Mouse (Mus musculus) bone marrow macrophage, adult 2 months (primary cell): ENCODE measurements around the gene Grn. TPM values are rescaled to one million over a fixed set of nuclear protein-coding genes. Genes with fewer than 3 reads are reported as not detected.
"Not testable (repeated sequence)": the region's sequence is repeated elsewhere in the genome, so short reads cannot be mapped to it uniquely, and the experiment has no call there.

Source experiments
- H3K27ac ChIP-seq: 2 replicates; pipeline ENCODE4 v1.5.1; 2012; ENCODE audit warnings: low read depth, low read length; ENCODE audit not compliant: insufficient read depth
- H3K4me1 ChIP-seq: 2 replicates; pipeline ENCODE4 v1.6.1; 2012; ENCODE audit warnings: low read length; ENCODE audit not compliant: control insufficient read depth, insufficient read depth
- H3K4me3 ChIP-seq: 2 replicates; pipeline ENCODE4 v1.5.1; 2012; ENCODE audit warnings: mild to moderate bottlenecking, low read length, moderate library complexity; ENCODE audit not compliant: insufficient read depth
- CTCF ChIP-seq: IDR thresholded peaks from 2 replicates; pipeline ENCODE4 v1.5.1; 2012; ENCODE audit warnings: low read depth, mild to moderate bottlenecking, low read length, moderate library complexity
- POLR2A ChIP-seq: IDR thresholded peaks from 2 replicates; pipeline ENCODE4 v1.6.1; 2012; ENCODE audit warnings: mild to moderate bottlenecking, low read depth, low read length, borderline replicate concordance
- polyA plus RNA-seq: library from polyadenylated mRNA; stranded (reverse); fragments of >200 nt; gene quantifications from 2 replicates; pipeline ENCODE4 v1.2.4, GENCODE M21; 2012; ENCODE audit not compliant: missing spikeins, insufficient read depth, insufficient read length

The Grn gene
- polyA plus RNA-seq, 1 experiment = 2,101 TPM

DNA sequence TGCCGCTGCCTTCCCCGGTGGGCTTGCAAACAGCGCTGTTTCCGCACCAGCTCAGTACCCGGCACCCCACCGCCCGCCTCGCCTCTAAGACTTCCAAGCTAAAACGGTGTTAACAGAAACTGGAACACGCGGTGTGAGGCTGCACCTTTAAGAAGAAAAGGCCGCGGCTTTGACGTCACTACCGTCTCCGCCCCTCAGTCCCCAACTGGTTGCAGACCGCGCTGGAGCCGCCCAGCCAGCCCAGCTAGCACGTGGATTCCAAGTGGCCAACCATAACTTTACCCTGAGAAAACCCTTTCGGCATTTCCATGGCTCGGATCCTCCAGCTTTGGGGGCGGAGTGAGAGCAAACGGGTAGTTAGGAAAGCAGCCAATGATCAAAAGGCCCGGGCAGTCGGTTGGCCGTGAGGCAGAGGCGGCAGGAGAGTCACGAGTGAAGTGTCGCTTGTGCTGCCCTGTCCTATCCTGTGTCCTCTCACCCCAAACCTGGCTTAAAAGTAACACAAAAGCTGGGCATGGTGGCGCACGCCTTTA, 21.7 kb upstream of the Grn start:
- H3K4me3 ChIP-seq = peak overlapping the region; percentile 77
- TF ChIP-seq CTCF = no peak
- no peak for TF ChIP-seq POLR2A
- peaks cover 21% of the 10 kb centered on the region for H3K4me1 ChIP-seq

DNA sequence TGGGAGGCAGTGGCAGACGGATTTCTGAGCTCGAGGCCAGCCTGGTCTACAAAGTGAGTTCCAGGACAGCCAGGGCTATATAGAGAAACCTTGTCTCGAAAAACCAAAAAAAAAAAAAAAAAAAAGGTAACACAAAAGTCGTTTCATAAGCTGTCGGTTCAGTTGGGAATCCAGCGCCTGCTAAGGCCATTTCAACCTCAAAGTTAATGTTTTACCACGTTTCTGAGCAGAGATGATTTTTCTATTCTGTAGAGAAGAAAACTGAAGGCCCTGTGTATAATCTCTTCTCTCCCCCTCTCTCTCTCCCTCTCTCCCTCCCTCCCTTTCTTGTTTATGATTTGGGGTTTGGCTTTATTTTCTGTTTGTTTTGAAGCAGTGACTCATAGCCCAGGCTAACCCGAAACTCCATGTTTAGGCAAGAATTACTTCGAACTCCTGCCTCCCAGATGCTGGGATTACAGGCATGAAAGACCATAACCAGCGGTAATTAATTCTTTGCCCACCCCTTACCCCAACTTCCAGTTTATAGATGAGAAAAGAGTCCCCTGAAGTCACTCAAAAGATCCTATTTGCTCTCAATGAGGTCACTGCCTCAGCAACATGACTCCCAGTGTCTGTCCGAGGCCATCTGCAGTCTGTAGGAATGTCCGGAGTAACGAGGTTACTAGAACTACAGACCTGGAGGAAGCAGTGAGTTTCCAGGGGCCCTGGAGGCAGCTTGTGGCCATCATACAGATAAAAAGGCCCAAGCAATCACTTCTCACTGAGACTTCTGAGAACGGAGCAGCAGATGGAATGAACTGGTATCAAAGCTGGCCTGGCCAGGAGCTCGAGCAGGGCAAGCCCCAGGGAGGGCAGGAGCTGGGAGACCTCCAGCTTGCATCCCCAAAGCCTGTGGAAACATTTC, 21.0 kb upstream of the Grn start:
- TF ChIP-seq POLR2A (no peak), CTCF (no peak)
- Histone ChIP-seq H3K4me3 (peak overlapping the region; percentile 45), H3K27ac (peak overlapping the region; percentile 82), H3K4me1 (peaks cover 25% of the 10 kb centered on the region)

More for the DNA sequence above, 21.7 kb upstream of the Grn start:
- peak overlapping the region; percentile 86 for H3K27ac ChIP-seq

GRCm38 (mm10) chr11:102409795-102410330, 20.3 kb upstream of the Grn start:
- H3K4me1 ChIP-seq = peaks cover 25% of the 10 kb centered on the region
- no peak for TF ChIP-seq POLR2A
- no peak for TF ChIP-seq CTCF
- no peak overlapping the region for H3K4me3 ChIP-seq
- H3K27ac ChIP-seq = no peak overlapping the region; the same call in 1 of the 2 replicates

DNA sequence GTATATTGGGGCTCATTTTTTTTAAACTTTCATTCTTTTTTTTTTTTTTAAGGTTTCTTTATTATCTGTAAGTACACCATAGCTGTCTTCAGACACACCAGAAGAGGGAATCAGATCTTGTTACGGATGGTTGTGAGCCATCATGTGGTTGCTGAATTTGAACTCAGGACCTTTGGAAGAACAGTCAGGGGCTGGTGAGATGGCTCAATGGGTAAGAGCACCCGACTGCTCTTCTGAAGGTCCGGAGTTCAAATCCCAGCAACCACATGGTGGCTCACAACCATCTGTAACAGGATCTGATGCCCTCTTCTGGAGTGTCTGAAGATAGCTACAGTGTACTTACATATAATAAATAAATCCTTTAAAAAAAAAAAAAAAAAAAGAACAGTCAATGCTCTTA, 19.8 kb upstream of the Grn start:
- H3K4me1 ChIP-seq = peaks cover 24% of the 10 kb centered on the region
- not testable (repeated sequence) for H3K27ac ChIP-seq, H3K4me3 ChIP-seq

DNA sequence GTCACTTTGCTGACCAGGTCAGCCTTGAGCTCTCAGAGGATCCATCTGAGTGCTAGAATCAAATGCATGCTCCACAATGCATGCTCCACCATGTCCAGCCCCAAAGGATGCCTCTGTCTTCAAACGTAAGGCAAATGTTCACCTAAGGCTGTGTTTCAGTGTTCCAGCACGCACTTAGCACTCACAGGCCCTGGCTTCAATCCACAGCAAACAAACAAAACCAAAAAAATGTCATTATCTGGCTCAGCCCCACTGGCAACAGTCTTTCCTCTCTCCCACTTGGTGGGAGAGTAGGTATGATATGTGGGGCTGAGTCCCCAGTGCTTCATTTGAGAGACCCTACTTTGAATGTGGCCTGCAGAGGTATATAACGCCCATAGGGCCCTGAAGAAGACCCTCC, 19.1 kb upstream of the Grn start:
- TF ChIP-seq POLR2A = no peak
- no peak for TF ChIP-seq CTCF
- no peak overlapping the region for H3K27ac ChIP-seq

GRCm38 (mm10) chr11:102411704-102412103, 18.4 kb upstream of the Grn start:
- Histone ChIP-seq H3K4me1 (peaks cover 16% of the 10 kb centered on the region), H3K27ac (no peak overlapping the region), H3K4me3 (no peak overlapping the region)
- peak; percentile 79 for TF ChIP-seq CTCF
- no peak for TF ChIP-seq POLR2A

More for the DNA sequence above, 19.1 kb upstream of the Grn start:
- no peak overlapping the region for H3K4me3 ChIP-seq
- peaks cover 18% of the 10 kb centered on the region for H3K4me1 ChIP-seq

DNA sequence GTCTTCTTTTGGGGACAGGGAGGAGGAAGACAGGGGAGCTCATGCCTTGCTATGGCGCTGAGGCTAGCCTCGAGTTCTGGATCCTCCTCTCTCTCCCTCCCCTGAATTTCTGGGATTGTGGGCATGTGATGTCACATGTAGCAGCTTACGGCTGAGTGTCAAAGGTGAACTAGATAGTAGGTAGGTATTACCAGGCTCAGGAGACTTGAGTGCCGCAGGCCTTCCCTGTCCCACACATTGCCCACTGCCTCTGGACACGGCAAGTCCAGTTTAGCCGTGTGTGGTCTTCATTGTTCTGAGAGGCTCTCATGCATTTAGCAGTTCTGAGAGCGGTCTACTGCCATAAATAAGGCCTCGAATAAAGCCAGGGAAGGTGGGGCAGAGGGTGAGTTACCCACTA, 17.1 kb upstream of the Grn start:
- no peak overlapping the region for H3K27ac ChIP-seq
- no peak overlapping the region for H3K4me3 ChIP-seq
- H3K4me1 ChIP-seq = peaks cover 16% of the 10 kb centered on the region
- TF ChIP-seq POLR2A = no peak
- no peak for TF ChIP-seq CTCF

- Histone ChIP-seq H3K27ac (no peak overlapping the region), H3K4me1 (peaks cover 12% of the 10 kb centered on the region), H3K4me3 (no peak overlapping the region)
- no peak for TF ChIP-seq CTCF
- TF ChIP-seq POLR2A = no peak
These were observed 14.9 kb upstream of the Grn start for GRCm38 (mm10) chr11:102415034-102415802.

DNA sequence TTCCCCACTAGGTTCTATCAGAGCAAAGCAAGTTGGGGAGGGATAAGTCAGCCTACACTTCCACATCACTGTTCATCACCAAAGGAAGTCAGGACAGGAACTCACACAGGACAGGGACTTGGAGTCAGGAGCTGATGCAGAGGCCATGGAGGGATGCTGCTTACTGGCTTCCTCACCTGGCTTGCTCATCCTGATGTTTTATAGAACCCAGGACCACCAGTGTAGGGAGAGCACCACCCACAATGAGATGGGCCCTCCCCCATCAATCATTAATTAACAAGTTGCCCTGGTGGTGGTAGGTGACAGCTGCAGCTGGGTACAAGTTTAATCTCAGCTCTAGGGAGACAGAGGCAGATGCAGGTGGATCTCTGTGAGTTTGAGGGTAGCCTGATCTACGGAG, 13.0 kb upstream of the Grn start:
- H3K27ac ChIP-seq = no peak overlapping the region
- peaks cover 9% of the 10 kb centered on the region for H3K4me1 ChIP-seq
- TF ChIP-seq POLR2A (no peak), CTCF (no peak)
- no peak overlapping the region for H3K4me3 ChIP-seq

- H3K27ac ChIP-seq = no peak overlapping the region
- H3K4me1 ChIP-seq = peaks cover 5% of the 10 kb centered on the region
- no peak for TF ChIP-seq POLR2A
- no peak overlapping the region for H3K4me3 ChIP-seq
These were observed 11.2 kb upstream of the Grn start for GRCm38 (mm10) chr11:102418887-102419286.

GRCm38 (mm10) chr11:102421559-102421958, 8.6 kb upstream of the Grn start:
- H3K27ac ChIP-seq = no peak overlapping the region
- peaks cover 23% of the 10 kb centered on the region for H3K4me1 ChIP-seq
- no peak overlapping the region for H3K4me3 ChIP-seq
- TF ChIP-seq CTCF (no peak), POLR2A (no peak)
